In the genomic region with DNA sequence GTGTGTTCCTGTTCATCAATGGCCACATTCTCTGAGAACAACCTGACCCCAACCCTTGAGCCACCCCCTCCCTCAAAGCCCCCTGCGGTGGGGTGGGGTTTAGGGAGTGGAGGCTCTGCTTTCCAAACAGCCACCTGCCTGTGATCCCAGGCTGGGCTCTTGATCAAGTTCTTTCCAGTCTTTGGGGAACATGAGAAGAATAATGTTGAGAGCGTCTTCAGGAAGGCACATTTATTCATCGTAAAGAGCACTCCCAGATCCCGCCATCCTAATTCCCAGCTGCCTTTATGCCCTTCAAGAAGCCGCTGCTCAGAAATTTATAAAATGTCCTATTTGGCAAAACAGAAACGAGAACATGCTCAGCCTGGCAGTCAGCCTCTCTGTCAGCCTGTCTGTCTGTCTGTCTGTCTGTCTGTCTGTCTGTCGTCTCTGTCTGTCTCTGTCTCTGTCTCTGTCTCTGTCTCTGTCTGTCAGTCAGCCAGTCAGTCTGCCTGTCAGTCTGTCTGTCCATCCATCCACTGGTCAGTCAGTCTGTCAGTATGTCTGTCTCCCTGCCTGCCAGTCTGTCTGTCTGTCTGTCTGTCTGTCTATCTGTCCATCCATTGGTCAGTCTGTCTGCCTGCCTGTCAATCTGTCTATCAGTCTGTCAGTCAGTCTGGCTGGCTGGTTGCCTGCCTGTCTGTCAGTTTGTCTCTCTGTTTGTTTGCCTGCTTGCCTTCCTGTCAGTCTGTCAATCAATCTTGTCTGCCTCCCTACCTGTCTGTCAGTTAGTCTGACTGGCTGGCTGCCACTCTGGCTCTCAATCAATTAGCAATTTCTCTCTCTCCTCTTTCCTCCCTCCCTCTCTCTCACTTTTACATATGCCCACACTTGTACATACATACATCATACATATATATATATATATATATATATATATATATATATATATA, we compare ENCODE assay signal across 19 mouse cellular contexts. TPM values are rescaled to one million over a fixed set of nuclear protein-coding genes. Genes with fewer than 3 reads are reported as not detected.
DNase-seq lines count a peak whose midpoint lies in the region; ATAC-seq and TF ChIP-seq lines count a peak whose summit lies in the region.
"Had no signal": no experiment of that assay in that cellular context is flagged by ENCODE, and none has a peak within 500 bp of the region (broad histone marks: within the 10 kb centered on the region; RNA-seq: fewer than 3 reads in every experiment).

No protein-coding gene starts in this region.

- peaks cover 2% of the 10 kb centered on the region; the same call in 1 of the 2 replicates for H3K4me1 ChIP-seq in hindbrain, embryonic 11.5 days (replicated peaks; ENCODE audit: control insufficient read depth, insufficient read depth, low read length)
- peaks cover 22% of the 10 kb centered on the region for H3K4me1 ChIP-seq in hindbrain, embryonic 16.5 days (ENCODE audit: control insufficient read depth, insufficient read depth, low read depth, low read length)
- H3K4me1 ChIP-seq in midbrain, embryonic 10.5 days = peaks cover 25% of the 10 kb centered on the region
- peaks cover 26% of the 10 kb centered on the region for H3K4me1 ChIP-seq in midbrain, embryonic 13.5 days (replicated peaks)
- peaks cover 17% of the 10 kb centered on the region for H3K4me1 ChIP-seq in midbrain, embryonic 14.5 days (ENCODE audit: control insufficient read depth, insufficient read depth, low read length)
- H3K4me1 ChIP-seq: heart, embryonic 13.5 days had no signal

- no peak overlapping the region for H3K4me3 ChIP-seq in hindbrain, embryonic 11.5 days (ENCODE audit: low read depth, low read length)
- H3K4me3 ChIP-seq in hindbrain, embryonic 16.5 days (ENCODE audit: low read length) = no peak overlapping the region
- no peak overlapping the region for H3K4me3 ChIP-seq in midbrain, embryonic 10.5 days
- H3K4me3 ChIP-seq in midbrain, embryonic 13.5 days (replicated peaks) = no peak overlapping the region
- no peak overlapping the region for H3K4me3 ChIP-seq in midbrain, embryonic 14.5 days (replicated peaks; ENCODE audit: low read depth, low read length)
- H3K4me3 ChIP-seq: embryonic facial prominence, embryonic 15.5 days; erythroblast, embryonic 14.5 days; gastrocnemius, adult 2 months; heart, embryonic 13.5 days; hindbrain, embryonic 15.5 days had no signal

- TF ChIP-seq CTCF in brain, embryonic 14.5 days (IDR thresholded peaks at IDR 0.05; ENCODE audit: borderline replicate concordance, extremely low read depth, insufficient read depth, insufficient read length) = no peak

- H3K9ac ChIP-seq in hindbrain, embryonic 11.5 days (ENCODE audit: low read depth, low read length) = 0 out of 2 replicates have a peak overlapping the region, but pooled peaks have one; percentile 3
- no peak overlapping the region for H3K9ac ChIP-seq in hindbrain, embryonic 16.5 days (ENCODE audit: low read depth, low read length)
- H3K9ac ChIP-seq in midbrain, embryonic 13.5 days (replicated peaks) = no peak overlapping the region
- no peak overlapping the region for H3K9ac ChIP-seq in midbrain, embryonic 14.5 days (replicated peaks; ENCODE audit: low read length)
- H3K9ac ChIP-seq: embryonic facial prominence, embryonic 15.5 days; heart, embryonic 13.5 days; hindbrain, embryonic 15.5 days had no signal

- H3K27ac ChIP-seq in hindbrain, embryonic 11.5 days (ENCODE audit: low read depth, low read length) = no peak overlapping the region
- no peak overlapping the region for H3K27ac ChIP-seq in hindbrain, embryonic 16.5 days (ENCODE audit: low read depth, low read length)
- H3K27ac ChIP-seq in midbrain, embryonic 10.5 days (replicated peaks) = peak overlapping the region; percentile 23
- H3K27ac ChIP-seq in midbrain, embryonic 13.5 days = no peak overlapping the region
- peak overlapping the region; percentile 42; the same call in 1 of the 2 replicates for H3K27ac ChIP-seq in midbrain, embryonic 14.5 days (replicated peaks; ENCODE audit: low read depth, low read length)
- H3K27ac ChIP-seq: embryonic facial prominence, embryonic 15.5 days; gastrocnemius, adult 2 months; heart, embryonic 13.5 days; hindbrain, embryonic 15.5 days had no signal

- TF ChIP-seq POLR2A in brain, embryonic 14.5 days (IDR thresholded peaks at IDR 0.05; ENCODE audit: borderline replicate concordance, extremely low read depth, insufficient read depth, insufficient read length, poor library complexity, severe bottlenecking) = no peak

- H3K27me3 ChIP-seq in hindbrain, embryonic 11.5 days (ENCODE audit: control insufficient read depth, insufficient read depth, low read length) = no peaks in the 10 kb centered on the region
- H3K27me3 ChIP-seq in hindbrain, embryonic 16.5 days (replicated peaks; ENCODE audit: control insufficient read depth, insufficient read depth, low read length) = no peaks in the 10 kb centered on the region
- 0 out of 2 replicates have a peak, but pooled peaks cover 7% of the 10 kb centered on the region for H3K27me3 ChIP-seq in midbrain, embryonic 10.5 days (ENCODE audit: low read depth, poor library complexity, severe bottlenecking)
- no peaks in the 10 kb centered on the region for H3K27me3 ChIP-seq in midbrain, embryonic 13.5 days
- no peaks in the 10 kb centered on the region for H3K27me3 ChIP-seq in midbrain, embryonic 14.5 days (ENCODE audit: control insufficient read depth, insufficient read depth, low read length)
- H3K27me3 ChIP-seq: embryonic facial prominence, embryonic 15.5 days; hindbrain, embryonic 15.5 days had no signal

- WGBS in hindbrain, embryonic 11.5 days = 83% methylated on average over 7 of the region's 7 CpGs
- WGBS in hindbrain, embryonic 16.5 days = 49% methylated on average over 7 of the region's 7 CpGs
- WGBS in midbrain, embryonic 10.5 days = 79% methylated on average over 7 of the region's 7 CpGs
- 52% methylated on average over 7 of the region's 7 CpGs for WGBS in midbrain, embryonic 13.5 days
- 52% methylated on average over 7 of the region's 7 CpGs for WGBS in midbrain, embryonic 14.5 days

- H3K9me3 ChIP-seq in hindbrain, embryonic 11.5 days (ENCODE audit: control insufficient read depth, low read length) = no peaks in the 10 kb centered on the region
- H3K9me3 ChIP-seq in hindbrain, embryonic 16.5 days (ENCODE audit: control insufficient read depth, low read length) = no peaks in the 10 kb centered on the region
- no peaks in the 10 kb centered on the region for H3K9me3 ChIP-seq in midbrain, embryonic 10.5 days (replicated peaks)
- H3K9me3 ChIP-seq in midbrain, embryonic 13.5 days = no peaks in the 10 kb centered on the region
- no peaks in the 10 kb centered on the region for H3K9me3 ChIP-seq in midbrain, embryonic 14.5 days (ENCODE audit: control insufficient read depth, low read length)
- H3K9me3 ChIP-seq: embryonic facial prominence, embryonic 15.5 days; heart, embryonic 13.5 days; hindbrain, embryonic 15.5 days had no signal

- H3K4me2 ChIP-seq in hindbrain, embryonic 11.5 days (replicated peaks; ENCODE audit: low read depth, low read length) = no peak overlapping the region
- H3K4me2 ChIP-seq in hindbrain, embryonic 16.5 days (ENCODE audit: low read length) = no peak overlapping the region
- no peak overlapping the region for H3K4me2 ChIP-seq in midbrain, embryonic 13.5 days (replicated peaks)
- no peak overlapping the region for H3K4me2 ChIP-seq in midbrain, embryonic 14.5 days (ENCODE audit: low read length)
- H3K4me2 ChIP-seq: embryonic facial prominence, embryonic 15.5 days; heart, embryonic 13.5 days; hindbrain, embryonic 15.5 days had no signal

- no peaks in the 10 kb centered on the region for H3K36me3 ChIP-seq in hindbrain, embryonic 11.5 days (ENCODE audit: control insufficient read depth, insufficient read depth, low read length)
- H3K36me3 ChIP-seq in hindbrain, embryonic 16.5 days (ENCODE audit: control insufficient read depth, insufficient read depth, low read length) = no peaks in the 10 kb centered on the region
- H3K36me3 ChIP-seq in midbrain, embryonic 10.5 days = no peaks in the 10 kb centered on the region
- H3K36me3 ChIP-seq in midbrain, embryonic 13.5 days = no peaks in the 10 kb centered on the region
- H3K36me3 ChIP-seq in midbrain, embryonic 14.5 days (ENCODE audit: control insufficient read depth, insufficient read depth, low read length) = no peaks in the 10 kb centered on the region
- H3K36me3 ChIP-seq: embryonic facial prominence, embryonic 15.5 days; heart, embryonic 13.5 days; hindbrain, embryonic 15.5 days had no signal

- ATAC-seq in hindbrain, embryonic 11.5 days (ENCODE audit: low FRiP score) = no peak
- ATAC-seq in hindbrain, embryonic 16.5 days = no peak
- no peak for ATAC-seq in midbrain, embryonic 13.5 days
- no peak for ATAC-seq in midbrain, embryonic 14.5 days (ENCODE audit: low FRiP score, low TSS enrichment)

- no peak for DNase-seq in hindbrain, embryonic 11.5 days (ENCODE audit: low spot score)
- DNase-seq in midbrain, embryonic 10.5 days (ENCODE audit: low spot score) = no peak
- DNase-seq in brain, embryonic 14.5 days (ENCODE audit: low read depth) = peak; percentile 70
- DNase-seq in midbrain, embryonic 14.5 days = no peak
- DNase-seq in gastrocnemius, postnatal 4 days (ENCODE audit: low spot score in 2 of 2) = no peak
- DNase-seq in MN1 (ENCODE audit: low spot score) = no peak
- DNase-seq: cerebellum, adult 18-20 months; embryo, embryonic 11 days; gastrocnemius, adult 2 months; gastrocnemius, postnatal 25 days; heart, adult 11 months; heart, postnatal 36 days had no signal

RNA-seq across cellular contexts. Expression of a gene that starts 19.0 kb away (rescaled TPM):
- 4.9 and 5.1 TPM in 2 replicates for polyA plus RNA-seq in hindbrain, embryonic 11.5 days (2014; fragmentation: Nextera tagmentation; extraction: Ambion mirVana)
- 42.8 and 52.7 TPM in 2 replicates for polyA plus RNA-seq in hindbrain, embryonic 16.5 days (2015; fragmentation: Nextera tagmentation; extraction: Ambion mirVana)
- 1.7 and 2.7 TPM in 2 replicates for polyA plus RNA-seq in midbrain, embryonic 10.5 days (2016; fragmentation: Nextera tagmentation; extraction: Ambion mirVana)
- polyA plus RNA-seq in midbrain, embryonic 13.5 days (2015; fragmentation: Nextera tagmentation; extraction: Ambion mirVana) = 41.6 and 42.0 TPM in 2 replicates
- polyA plus RNA-seq in brain, embryonic 14.5 days (2012; rRNA removed) = 87.9 and 114 TPM in 2 replicates
- polyA plus RNA-seq in midbrain, embryonic 14.5 days (2014; fragmentation: Nextera tagmentation; extraction: Ambion mirVana) = 46.3 and 49.9 TPM in 2 replicates
- under 1 TPM; 0.44 to 0.52 TPM for total RNA-seq in gastrocnemius, postnatal 4 days (2021)
- total RNA-seq: common myeloid progenitor, adult 5-6 weeks; gastrocnemius, adult 2 months; gastrocnemius, postnatal 25 days had no signal
- polyA plus RNA-seq: erythroblast, embryonic 14.5 days had no signal

Comparison
In these comparisons a context has a peak if more than half of its experiments do, and no peak if none do; other contexts are left out.
1. H3K27ac ChIP-seq: peak in midbrain, embryonic 10.5 days (single experiment) and midbrain, embryonic 14.5 days (single experiment); none in hindbrain, embryonic 11.5 days (single experiment), hindbrain, embryonic 16.5 days (single experiment) and midbrain, embryonic 13.5 days (single experiment).